14 mouse cellular contexts compared by ENCODE assay signal in genomic region chr15:27760655-27761054, GRCm38 (mm10).
DNase-seq lines count a peak whose midpoint lies in the region; ATAC-seq and TF ChIP-seq lines count a peak whose summit lies in the region.
"Had no signal": no experiment of that assay in that cellular context is flagged by ENCODE, and none has a peak within 500 bp of the region (broad histone marks: within the 10 kb centered on the region; RNA-seq: fewer than 3 reads in every experiment).

No protein-coding gene starts in this region.

- no peak for TF ChIP-seq CTCF in lung, embryonic 14.5 days (IDR thresholded peaks at IDR 0.05; ENCODE audit: low read depth)
- no peak for TF ChIP-seq CTCF in kidney, adult 2 months (conservative IDR thresholded peaks at IDR 0.05; ENCODE audit: insufficient read depth, insufficient read length, low read depth, low read length)

- TF ChIP-seq POLR2A in kidney, adult 2 months (IDR thresholded peaks at IDR 0.05; ENCODE audit: low read depth, low read length), result no peak

- H3K27ac ChIP-seq in lung, embryonic 14.5 days (ENCODE audit: low read depth), result no peak overlapping the region
- peak overlapping the region; percentile 78 for H3K27ac ChIP-seq in embryonic facial prominence, embryonic 15.5 days (replicated peaks)
- H3K27ac ChIP-seq in hindbrain, embryonic 15.5 days (replicated peaks), result 0 out of 2 replicates have a peak overlapping the region, but pooled peaks have one; percentile 23
- H3K27ac ChIP-seq in neural tube, embryonic 15.5 days (replicated peaks), result peak overlapping the region; percentile 61; the same call in 1 of the 2 replicates
- no peak overlapping the region for H3K27ac ChIP-seq in kidney, adult 2 months (ENCODE audit: insufficient read depth, low read depth, low read length)
- H3K27ac ChIP-seq: heart, embryonic 15.5 days; liver, embryonic 14.5 days had no signal

- H3K9me3 ChIP-seq in lung, embryonic 14.5 days (ENCODE audit: low read depth, low read length), result no peaks in the 10 kb centered on the region
- H3K9me3 ChIP-seq in embryonic facial prominence, embryonic 15.5 days (replicated peaks), result no peaks in the 10 kb centered on the region
- no peaks in the 10 kb centered on the region for H3K9me3 ChIP-seq in hindbrain, embryonic 15.5 days
- no peaks in the 10 kb centered on the region for H3K9me3 ChIP-seq in neural tube, embryonic 15.5 days (replicated peaks)
- H3K9me3 ChIP-seq: heart, embryonic 15.5 days; megakaryocyte, embryonic 14.5 days had no signal

- H3K4me1 ChIP-seq in lung, embryonic 14.5 days (ENCODE audit: insufficient read depth), result no peaks in the 10 kb centered on the region
- peaks cover 32% of the 10 kb centered on the region for H3K4me1 ChIP-seq in embryonic facial prominence, embryonic 15.5 days
- 0 out of 2 replicates have a peak, but pooled peaks cover 8% of the 10 kb centered on the region for H3K4me1 ChIP-seq in hindbrain, embryonic 15.5 days (replicated peaks)
- H3K4me1 ChIP-seq in neural tube, embryonic 15.5 days, result peaks cover 10% of the 10 kb centered on the region
- H3K4me1 ChIP-seq in kidney, adult 2 months (ENCODE audit: control insufficient read depth, insufficient read depth, low read length), result no peaks in the 10 kb centered on the region
- H3K4me1 ChIP-seq: heart, embryonic 15.5 days; megakaryocyte, embryonic 14.5 days had no signal

- 41% methylated on average over 1 of the region's 1 CpGs for WGBS in lung, embryonic 14.5 days
- WGBS in embryonic facial prominence, embryonic 15.5 days, result 27% methylated on average over 1 of the region's 1 CpGs
- WGBS in hindbrain, embryonic 15.5 days, result 76% methylated on average over 1 of the region's 1 CpGs
- whole genome bisulfite sequencing in neural tube, embryonic 15.5 days, result 69% methylated on average over 1 of the region's 1 CpGs
- WGBS in kidney, adult 2 months, result 85% methylated on average over 1 of the region's 1 CpGs

- H3K4me3 ChIP-seq in lung, embryonic 14.5 days (ENCODE audit: low read depth, low read length), result no peak overlapping the region
- H3K4me3 ChIP-seq in embryonic facial prominence, embryonic 15.5 days (replicated peaks), result no peak overlapping the region
- no peak overlapping the region for H3K4me3 ChIP-seq in hindbrain, embryonic 15.5 days
- no peak overlapping the region for H3K4me3 ChIP-seq in neural tube, embryonic 15.5 days (replicated peaks)
- no peak overlapping the region for H3K4me3 ChIP-seq in kidney, adult 2 months (ENCODE audit: insufficient read depth, low read depth, low read length)
- H3K4me3 ChIP-seq: erythroblast, embryonic 14.5 days; heart, embryonic 15.5 days; megakaryocyte, embryonic 14.5 days had no signal

- H3K4me2 ChIP-seq in lung, embryonic 14.5 days, result no peak overlapping the region
- no peak overlapping the region for H3K4me2 ChIP-seq in embryonic facial prominence, embryonic 15.5 days (replicated peaks)
- no peak overlapping the region for H3K4me2 ChIP-seq in hindbrain, embryonic 15.5 days
- H3K4me2 ChIP-seq in neural tube, embryonic 15.5 days, result no peak overlapping the region
- H3K4me2 ChIP-seq: heart, embryonic 15.5 days had no signal

- H3K9ac ChIP-seq in lung, embryonic 14.5 days, result no peak overlapping the region
- no peak overlapping the region for H3K9ac ChIP-seq in embryonic facial prominence, embryonic 15.5 days
- H3K9ac ChIP-seq in hindbrain, embryonic 15.5 days, result no peak overlapping the region
- H3K9ac ChIP-seq in neural tube, embryonic 15.5 days (replicated peaks), result no peak overlapping the region
- H3K9ac ChIP-seq: heart, embryonic 15.5 days; liver, embryonic 14.5 days had no signal

- H3K27me3 ChIP-seq in lung, embryonic 14.5 days (ENCODE audit: insufficient read depth, low read length), result no peaks in the 10 kb centered on the region
- H3K27me3 ChIP-seq in embryonic facial prominence, embryonic 15.5 days, result no peaks in the 10 kb centered on the region
- H3K27me3 ChIP-seq in hindbrain, embryonic 15.5 days, result no peaks in the 10 kb centered on the region
- no peaks in the 10 kb centered on the region for H3K27me3 ChIP-seq in neural tube, embryonic 15.5 days (replicated peaks)
- H3K27me3 ChIP-seq in kidney, adult 2 months (replicated peaks; ENCODE audit: control insufficient read depth, insufficient read depth, low read length), result no peaks in the 10 kb centered on the region
- H3K27me3 ChIP-seq: heart, embryonic 15.5 days; megakaryocyte, embryonic 14.5 days had no signal

- DNase-seq in lung, embryonic 14.5 days, result peak; percentile 38
- no peak for DNase-seq in lung, postnatal 4 days
- no peak for DNase-seq in spleen, adult 18-20 months
- DNase-seq in kidney, adult 2 months, result no peak
- DNase-seq: adrenal gland, postnatal 10 days; cerebellum, postnatal 25 days; kidney, adult 9 months had no signal

- ATAC-seq in lung, embryonic 14.5 days (ENCODE audit: insufficient read depth), result peak; percentile 29; the same call in 1 of the 2 replicates
- ATAC-seq in embryonic facial prominence, embryonic 15.5 days (ENCODE audit: insufficient number of reproducible peaks, low FRiP score, low TSS enrichment, low read depth), result peak; percentile 81
- ATAC-seq in hindbrain, embryonic 15.5 days (ENCODE audit: low FRiP score, low read depth), result no peak
- no peak for ATAC-seq in neural tube, embryonic 15.5 days (ENCODE audit: low FRiP score)

- H3K36me3 ChIP-seq in lung, embryonic 14.5 days (ENCODE audit: insufficient read depth), result peaks cover 75% of the 10 kb centered on the region
- H3K36me3 ChIP-seq in embryonic facial prominence, embryonic 15.5 days, result peaks cover 56% of the 10 kb centered on the region
- peaks cover 59% of the 10 kb centered on the region for H3K36me3 ChIP-seq in hindbrain, embryonic 15.5 days
- peaks cover 53% of the 10 kb centered on the region for H3K36me3 ChIP-seq in neural tube, embryonic 15.5 days
- peaks cover 2% of the 10 kb centered on the region; the same call in 1 of the 2 replicates for H3K36me3 ChIP-seq in kidney, adult 2 months (ENCODE audit: control insufficient read depth, insufficient read depth, low read length)

Comparison
In these comparisons a context has a peak if more than half of its experiments do, and no peak if none do; other contexts are left out.
1. ATAC-seq: peak in lung, embryonic 14.5 days (single experiment) and embryonic facial prominence, embryonic 15.5 days (single experiment); none in hindbrain, embryonic 15.5 days (single experiment) and neural tube, embryonic 15.5 days (single experiment).
2. H3K27ac ChIP-seq: peak in embryonic facial prominence, embryonic 15.5 days (single experiment), hindbrain, embryonic 15.5 days (single experiment) and neural tube, embryonic 15.5 days (single experiment); none in lung, embryonic 14.5 days (single experiment) and kidney, adult 2 months (single experiment).